Mouse (Mus musculus) liver, postnatal 0 days (tissue): ENCODE data around the gene Tbc1d10c.

Source experiments
- CTCF ChIP-seq: sonication (generic); IDR thresholded peaks from 2 replicates; pipeline ENCODE4 v1.5.1; 2016; ENCODE audit warnings: antibody characterized with exemption, low read depth
- EP300 ChIP-seq: IDR thresholded peaks from 2 replicates; pipeline ENCODE4 v1.6.1; 2016; ENCODE audit warnings: antibody characterized with exemption, low read depth, mild to moderate bottlenecking

DNA sequence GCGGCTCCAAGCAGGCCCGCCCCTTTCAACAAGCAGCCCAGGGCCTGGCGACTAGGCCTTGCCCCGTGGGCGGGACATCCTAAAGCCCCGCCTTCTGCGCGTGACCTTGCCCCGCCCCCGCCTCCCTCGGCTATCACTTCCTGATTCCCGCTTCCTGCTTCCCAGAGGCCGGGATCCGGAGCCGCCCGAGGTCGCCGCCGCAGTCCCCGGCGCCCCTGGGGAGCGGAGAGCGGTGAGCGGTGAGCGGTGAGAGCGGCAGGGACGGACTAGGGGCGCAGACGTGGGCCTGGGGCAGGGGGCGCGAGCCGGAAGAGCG is 42.6 kb downstream of the Tbc1d10c start, which contains the start of gene Coro1b:
- TF ChIP-seq EP300 = no peak
- no peak for TF ChIP-seq CTCF
